Mouse (Mus musculus) spleen, adult 2 months (tissue): ENCODE measurements around the gene Hacd1.

Source experiments
- CTCF ChIP-seq: fragments of 200-500 bp; IDR thresholded peaks from 2 replicates; pipeline ENCODE4 v1.5.1; 2011; ENCODE audit warnings: mild to moderate bottlenecking, inconsistent platforms; ENCODE audit not compliant: insufficient read depth, insufficient read length, insufficient replicate concordance; ENCODE audit errors: extremely low read depth
- POLR2A ChIP-seq: fragments of 200-500 bp; IDR thresholded peaks from 2 replicates; pipeline ENCODE4 v1.6.1; 2011; ENCODE audit warnings: low read depth, low read length, inconsistent platforms

GRCm38 (mm10) chr2:13930724-13931123, 125.2 kb downstream of the Hacd1 start:
- TF ChIP-seq CTCF (no peak), POLR2A (no peak)
